Mouse (Mus musculus) liver, embryonic 13.5 days (tissue): ENCODE results near the gene Plcb3. TPM values are rescaled to one million over a fixed set of nuclear protein-coding genes. Genes with fewer than 3 reads are reported as not detected.
"Not testable (repeated sequence)": the region's sequence is repeated elsewhere in the genome, so short reads cannot be mapped to it uniquely, and the experiment has no call there.

Source experiments
- ATAC-seq: fragments of 200-750 bp; cut with Nextera tagmentation; 2 replicates; pipeline ENCODE4 v1.8.0; 2017; ENCODE audit warnings: low read depth, mild to moderate bottlenecking, moderate number of reproducible peaks, moderate library complexity
- DNase-seq: peaks from one replicate; pipeline ENCODE4 v3.0.0; 2022
- H3K27ac ChIP-seq: fragments of 300-500 bp; sonication (generic); 2 replicates; pipeline ENCODE4 v1.5.1; 2015; ENCODE audit warnings: moderate library complexity, mild to moderate bottlenecking, inconsistent platforms
- H3K27me3 ChIP-seq: fragments of 300-500 bp; sonication (generic); 2 replicates; pipeline ENCODE4 v1.6.1; 2015; ENCODE audit warnings: mild to moderate bottlenecking, inconsistent platforms
- H3K36me3 ChIP-seq: fragments of 300-500 bp; sonication (generic); 2 replicates; pipeline ENCODE4 v1.6.1; 2015; ENCODE audit warnings: mild to moderate bottlenecking, inconsistent platforms
- H3K4me1 ChIP-seq: fragments of 300-500 bp; sonication (generic); replicated peaks from 2 replicates; pipeline ENCODE4 v1.6.1; 2015; ENCODE audit warnings: inconsistent platforms
- H3K4me2 ChIP-seq: fragments of 300-500 bp; sonication (generic); 2 replicates; pipeline ENCODE4 v1.6.1; 2015; ENCODE audit warnings: inconsistent platforms, mild to moderate bottlenecking, moderate library complexity
- H3K4me3 ChIP-seq: fragments of 300-500 bp; sonication (generic); replicated peaks from 2 replicates; pipeline ENCODE4 v1.5.1; 2015; ENCODE audit warnings: mild to moderate bottlenecking, inconsistent platforms
- H3K9ac ChIP-seq: fragments of 300-500 bp; sonication (generic); 2 replicates; pipeline ENCODE4 v1.6.1; 2015; ENCODE audit warnings: mild to moderate bottlenecking, inconsistent platforms
- H3K9me3 ChIP-seq: fragments of 300-500 bp; sonication (generic); replicated peaks from 2 replicates; pipeline ENCODE4 v1.6.1; 2016; ENCODE audit warnings: inconsistent platforms
- WGBS: fragments of 180-500 bp; shearing (Covaris S2); methylation state at CpG from one replicate; pipeline ENCODE4 v1.1.7; 2015; ENCODE audit not compliant: insufficient replicate concordance; 5-methylcytosine and 5-hydroxymethylcytosine counted together
- polyA plus RNA-seq: library from polyadenylated mRNA; unstranded; fragments of >200 nt; fragmentation: Nextera tagmentation; extraction: Ambion mirVana; gene quantifications from 2 replicates; pipeline ENCODE4 v1.2.1, GENCODE M21; 2015

Plcb3 gene
- polyA plus RNA-seq, 1 experiment from 2014 or later: 5.6 TPM

DNA sequence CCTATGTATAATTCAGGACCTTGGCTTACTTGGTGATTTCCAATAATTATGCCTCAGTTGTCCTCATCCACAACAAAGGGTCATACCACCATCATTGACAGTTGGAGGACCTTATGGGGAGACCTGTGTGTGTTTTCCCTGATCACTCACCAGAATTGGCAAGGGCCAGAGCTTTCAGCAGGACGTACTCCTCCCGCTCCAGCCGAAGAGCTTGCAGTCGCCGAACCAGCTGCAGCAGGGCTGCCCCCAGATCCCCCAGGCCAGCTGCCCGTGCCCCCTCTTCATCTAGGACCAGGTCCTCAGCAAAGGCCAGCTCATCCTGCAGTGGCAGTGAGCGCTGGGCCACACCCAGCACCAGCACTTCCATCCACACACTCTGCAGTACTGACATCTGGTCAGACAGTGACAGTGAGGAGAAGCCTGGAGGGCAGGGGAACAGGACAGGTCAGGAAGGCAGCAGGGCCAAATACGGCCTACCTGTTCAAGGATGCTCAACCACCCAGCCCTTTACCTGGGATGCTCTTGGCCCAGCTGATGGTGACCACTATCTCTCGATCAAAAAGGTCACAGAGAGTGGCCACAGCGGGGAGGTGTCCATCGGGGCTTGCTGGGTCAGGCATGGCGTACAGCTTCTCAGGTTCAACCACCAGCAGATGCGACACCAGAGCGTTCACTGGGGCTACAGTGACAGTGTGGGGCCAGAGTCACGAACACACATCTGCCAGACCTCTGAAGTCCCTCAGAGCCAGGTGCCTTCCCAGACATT lies 63.9 kb downstream of the Plcb3 start:
- Histone ChIP-seq H3K27ac (peak overlapping the region; percentile 18; the same call in 1 of the 2 replicates), H3K4me1 (peaks cover 75% of the 10 kb centered on the region), H3K36me3 (peaks cover 36% of the 10 kb centered on the region), H3K9ac (no peak overlapping the region), H3K27me3 (no peaks in the 10 kb centered on the region), H3K9me3 (no peaks in the 10 kb centered on the region), H3K4me2 (no peak overlapping the region), H3K4me3 (no peak overlapping the region)
- 83% methylated on average over 15 of the region's 15 CpGs for WGBS
- DNase-seq (no peak), ATAC-seq (no peak)

GRCm38 (mm10) chr19:6911101-6912074 lies 64.9 kb downstream of the Plcb3 start:
- WGBS: 81% methylated on average over 19 of the region's 19 CpGs
- H3K4me1 ChIP-seq: peaks cover 75% of the 10 kb centered on the region
- no peak for DNase-seq

GRCm38 (mm10) chr19:6910306-6910705 lies 66.0 kb downstream of the Plcb3 start:
- ATAC-seq (peak; percentile 30), DNase-seq (peak; percentile 63)
- peak overlapping the region; percentile 84 for H3K9ac ChIP-seq
- peak overlapping the region; percentile 95 for H3K4me2 ChIP-seq
- H3K27ac ChIP-seq: peak overlapping the region; percentile 94
- peaks cover 65% of the 10 kb centered on the region for H3K4me1 ChIP-seq
- not testable (repeated sequence) for H3K9me3 ChIP-seq, H3K27me3 ChIP-seq
- peaks cover 51% of the 10 kb centered on the region for H3K36me3 ChIP-seq
- peak overlapping the region; percentile 77 for H3K4me3 ChIP-seq
- under 1% methylated on average over 30 of the region's 30 CpGs for WGBS

More at GRCm38 (mm10) chr19:6911101-6912074, 64.9 kb downstream of the Plcb3 start:
- H3K9me3 ChIP-seq: no peaks in the 10 kb centered on the region
- peak overlapping the region; percentile 2 for H3K27ac ChIP-seq
- peaks cover 41% of the 10 kb centered on the region for H3K36me3 ChIP-seq
- no peaks in the 10 kb centered on the region for H3K27me3 ChIP-seq
- H3K9ac ChIP-seq: peak overlapping the region; percentile 69
- peak overlapping the region; percentile 77 for H3K4me3 ChIP-seq
- ATAC-seq: no peak
- peak overlapping the region; percentile 95 for H3K4me2 ChIP-seq

- peak within 1 kb of the TSS; percentile 77 for H3K4me3 ChIP-seq
- H3K9ac ChIP-seq: peak within 1 kb of the TSS; percentile 84
- peaks cover 63% of the 10 kb centered on the region for H3K4me1 ChIP-seq
- under 1% methylated on average over 65 of the region's 65 CpGs for WGBS
- H3K36me3 ChIP-seq: peaks cover 54% of the 10 kb centered on the region
- ATAC-seq (peak; percentile 89), DNase-seq (peak; percentile 84)
- H3K27ac ChIP-seq: peak within 1 kb of the TSS; percentile 94
- no peaks in the 10 kb centered on the region for H3K27me3 ChIP-seq
- peak within 1 kb of the TSS; percentile 95 for H3K4me2 ChIP-seq
- H3K9me3 ChIP-seq: no peaks in the 10 kb centered on the region
Observed at GRCm38 (mm10) chr19:6909507-6910289, 66.6 kb downstream of the Plcb3 start, which contains the start of the genes Trmt112 and Prdx5. Trmt112 (plus strand) TSS chr19:6909698. Prdx5 (minus strand) TSS chr19:6910106.

GRCm38 (mm10) chr19:6909021-6909420 lies 67.2 kb downstream of the Plcb3 start:
- Histone ChIP-seq H3K4me3 (peak overlapping the region; percentile 77), H3K4me2 (peak overlapping the region; percentile 95), H3K27ac (peak overlapping the region; percentile 94), H3K36me3 (peaks cover 53% of the 10 kb centered on the region), H3K9me3 (no peaks in the 10 kb centered on the region), H3K4me1 (peaks cover 57% of the 10 kb centered on the region), H3K9ac (peak overlapping the region; percentile 84), H3K27me3 (no peaks in the 10 kb centered on the region)
- 8% methylated on average over 11 of the region's 11 CpGs for WGBS
- 0 out of 2 replicates have a peak, but pooled peaks have one; percentile 0 for ATAC-seq
- no peak for DNase-seq

GRCm38 (mm10) chr19:6907811-6908540 lies 68.3 kb downstream of the Plcb3 start:
- 67% methylated on average over 7 of the region's 7 CpGs for WGBS
- peak overlapping the region; percentile 77 for H3K4me3 ChIP-seq
- peak overlapping the region; percentile 95 for H3K4me2 ChIP-seq
- no peaks in the 10 kb centered on the region for H3K27me3 ChIP-seq
- peaks cover 42% of the 10 kb centered on the region for H3K36me3 ChIP-seq
- DNase-seq: no peak
- H3K9me3 ChIP-seq: no peaks in the 10 kb centered on the region
- H3K4me1 ChIP-seq: peaks cover 52% of the 10 kb centered on the region
- no peak for ATAC-seq
- peak overlapping the region; percentile 84 for H3K9ac ChIP-seq
- H3K27ac ChIP-seq: peak overlapping the region; percentile 94

DNA sequence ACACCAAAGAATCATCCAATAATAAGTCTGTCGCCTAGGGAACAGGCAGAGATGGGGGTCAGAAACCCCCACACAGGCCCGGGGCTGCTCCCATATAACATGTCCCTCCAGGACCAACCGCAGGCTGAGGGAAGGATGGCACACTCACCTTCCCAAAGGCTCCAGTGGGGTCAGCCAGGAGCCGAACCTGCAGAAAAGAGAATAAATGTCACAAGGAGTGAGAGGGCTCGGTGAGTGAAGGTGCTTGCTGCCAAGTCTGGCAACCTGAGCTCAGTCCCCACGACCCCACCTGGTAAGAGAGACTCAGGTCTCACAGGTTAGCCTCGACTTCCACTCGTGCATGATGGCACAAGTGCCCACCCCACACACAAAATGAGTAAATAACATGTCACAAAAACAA lies 69.2 kb downstream of the Plcb3 start:
- no peaks in the 10 kb centered on the region for H3K27me3 ChIP-seq
- peaks cover 34% of the 10 kb centered on the region for H3K36me3 ChIP-seq
- 0 out of 2 replicates have a peak overlapping the region, but pooled peaks have one; percentile 95 for H3K4me2 ChIP-seq
- H3K4me1 ChIP-seq: peaks cover 48% of the 10 kb centered on the region
- no peak overlapping the region for H3K27ac ChIP-seq
- DNase-seq (no peak), ATAC-seq (no peak)
- no peak overlapping the region for H3K9ac ChIP-seq
- 77% methylated on average over 8 of the region's 8 CpGs for WGBS
- H3K9me3 ChIP-seq: no peaks in the 10 kb centered on the region
- H3K4me3 ChIP-seq: 0 out of 2 replicates have a peak overlapping the region, but pooled peaks have one; percentile 77

- H3K27me3 ChIP-seq: no peaks in the 10 kb centered on the region
- no peak for ATAC-seq
- H3K36me3 ChIP-seq: peaks cover 25% of the 10 kb centered on the region
- DNase-seq: no peak
- H3K9me3 ChIP-seq: no peaks in the 10 kb centered on the region
- H3K9ac ChIP-seq: no peak overlapping the region
- H3K4me3 ChIP-seq: no peak overlapping the region
- H3K4me2 ChIP-seq: no peak overlapping the region
- H3K27ac ChIP-seq: no peak overlapping the region
- 74% methylated on average over 3 of the region's 3 CpGs for WGBS
- H3K4me1 ChIP-seq: peaks cover 39% of the 10 kb centered on the region
Observed at GRCm38 (mm10) chr19:6906199-6906598, 70.1 kb downstream of the Plcb3 start.

- no peak overlapping the region for H3K4me3 ChIP-seq
- peaks cover 22% of the 10 kb centered on the region for H3K36me3 ChIP-seq
- no peak overlapping the region for H3K4me2 ChIP-seq
- peaks cover 35% of the 10 kb centered on the region for H3K4me1 ChIP-seq
- H3K27ac ChIP-seq: no peak overlapping the region
- ATAC-seq (no peak), DNase-seq (no peak)
- H3K27me3 ChIP-seq: no peaks in the 10 kb centered on the region
- no peaks in the 10 kb centered on the region for H3K9me3 ChIP-seq
- no peak overlapping the region for H3K9ac ChIP-seq
- 78% methylated on average over 11 of the region's 11 CpGs for WGBS
Observed at GRCm38 (mm10) chr19:6905498-6906159, 70.6 kb downstream of the Plcb3 start.

DNA sequence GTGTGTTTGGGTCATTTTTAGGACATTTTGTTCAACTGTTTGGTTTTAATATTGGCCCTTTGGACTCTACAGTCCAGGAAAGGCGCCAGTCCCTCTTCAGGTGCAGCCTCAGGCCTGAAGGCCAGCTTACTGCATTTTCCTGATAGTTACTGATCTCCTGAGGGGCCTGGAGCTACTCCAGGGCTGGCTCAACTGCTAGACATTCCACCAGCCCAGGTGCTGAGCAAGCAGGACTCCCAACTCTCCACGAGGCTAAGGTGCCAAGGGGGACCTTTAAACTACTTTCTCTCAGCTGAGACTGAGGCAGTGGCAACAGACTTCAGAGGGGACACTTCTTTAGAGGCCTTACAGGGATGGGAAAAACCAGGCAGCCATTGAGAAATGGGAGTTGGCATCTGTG lies 71.4 kb downstream of the Plcb3 start:
- H3K9ac ChIP-seq: no peak overlapping the region
- ATAC-seq: no peak
- H3K27me3 ChIP-seq: no peaks in the 10 kb centered on the region
- 56% methylated on average over 2 of the region's 2 CpGs for WGBS
- no peak overlapping the region; the same call in 1 of the 2 replicates for H3K27ac ChIP-seq
- H3K4me2 ChIP-seq: no peak overlapping the region
- no peak for DNase-seq
- no peaks in the 10 kb centered on the region for H3K9me3 ChIP-seq
- H3K4me1 ChIP-seq: peaks cover 32% of the 10 kb centered on the region
- peaks cover 22% of the 10 kb centered on the region for H3K36me3 ChIP-seq
- H3K4me3 ChIP-seq: no peak overlapping the region
